Mouse (Mus musculus) frontal cortex, postnatal 14 days (tissue): Measurements from ENCODE around the gene Fam53b.

ENCODE experiments used
- DNase-seq, 2 experiments: peaks; one replicate each; pipeline ENCODE4 v3.0.0; 2022; ENCODE audit warnings: low spot score in 2 of 2

Gene Fam53b

DNA sequence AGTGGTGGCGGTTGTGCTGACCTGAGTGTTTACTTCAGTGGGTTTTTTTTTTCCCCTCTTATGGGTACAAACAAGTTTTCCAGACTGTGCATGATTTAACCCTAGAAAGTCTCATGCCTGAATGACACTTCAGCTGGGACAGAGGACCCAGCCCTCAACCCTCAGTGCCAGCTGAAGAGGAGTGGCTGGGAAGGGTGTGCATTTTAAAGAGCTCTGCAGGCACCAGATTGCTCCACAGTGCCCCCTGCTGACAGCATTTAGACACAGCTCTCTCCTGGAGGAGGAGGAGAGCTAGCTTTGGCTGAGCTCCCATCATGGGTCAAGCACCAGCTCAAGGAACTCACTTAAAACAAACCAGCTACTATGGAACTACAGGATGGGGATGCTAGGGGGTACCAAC lies 2.8 kb downstream of the Fam53b start:
- peak; percentile 73 to 86 for DNase-seq

GRCm38 (mm10) chr7:132810368-132810767 lies 3.3 kb downstream of the Fam53b start:
- DNase-seq, result peak in 1 of 2 experiments; percentile 47

GRCm38 (mm10) chr7:132809721-132810120 lies 4.0 kb downstream of the Fam53b start:
- no peak for DNase-seq

GRCm38 (mm10) chr7:132808841-132809682 lies 4.6 kb downstream of the Fam53b start:
- DNase-seq, result peak in 1 of 2 experiments; percentile 14

DNA sequence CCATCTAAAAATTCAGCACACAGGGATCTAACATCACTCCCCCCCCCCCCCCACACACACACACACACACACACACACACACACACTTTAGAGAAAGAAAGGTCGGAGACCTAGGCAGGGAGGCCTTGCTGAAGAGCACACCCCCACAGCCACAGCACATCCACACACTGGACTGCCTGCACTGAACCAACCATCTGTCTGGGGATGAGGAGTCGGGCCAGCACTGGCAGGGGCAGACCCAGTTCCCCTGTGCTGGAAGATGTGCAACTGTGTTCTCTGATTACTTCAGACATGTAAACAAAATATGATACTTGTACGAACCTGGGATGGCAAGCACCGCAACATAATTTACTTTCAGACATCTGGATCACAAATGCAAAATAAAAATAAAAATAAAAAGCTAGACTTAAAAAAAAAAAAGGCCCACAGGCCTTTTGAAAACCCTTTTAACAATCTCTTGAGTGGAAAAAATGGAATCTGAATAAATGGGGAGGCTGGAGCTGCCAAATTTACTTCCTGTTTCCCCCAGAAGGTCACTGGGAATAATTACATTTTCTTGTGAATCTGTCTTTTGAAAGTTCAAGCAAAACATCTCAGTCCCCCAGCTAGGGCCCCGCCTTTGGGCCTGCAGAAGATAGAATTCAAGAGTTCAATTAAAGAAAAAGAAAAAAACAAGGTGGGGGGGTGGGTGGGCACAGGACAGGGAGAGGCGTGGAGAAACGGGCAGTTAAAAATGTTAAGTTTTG lies 5.5 kb downstream of the Fam53b start:
- peak in 1 of 2 experiments; percentile 4 for DNase-seq

- peak; percentile 13 to 20 for DNase-seq
These were observed 6.5 kb downstream of the Fam53b start for GRCm38 (mm10) chr7:132806926-132807857.

DNA sequence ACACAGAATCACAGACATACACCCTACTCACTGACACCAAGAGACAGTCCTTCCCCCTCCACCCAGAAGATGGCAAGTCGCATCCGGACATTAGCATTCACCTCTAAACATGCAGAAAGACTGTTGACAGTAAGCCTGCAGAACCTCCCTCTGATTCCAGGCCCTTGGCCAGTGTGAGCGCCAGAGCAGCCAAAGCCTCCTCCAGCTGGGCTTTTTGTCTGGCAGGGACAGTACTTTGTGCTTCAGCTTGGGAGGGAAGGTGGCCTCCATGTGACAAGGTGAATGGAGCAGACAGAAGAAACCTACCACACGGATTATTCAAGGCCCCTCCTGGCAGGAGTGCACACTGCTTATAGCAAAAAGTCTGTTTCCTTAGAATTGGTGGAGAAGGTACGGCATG lies 7.4 kb downstream of the Fam53b start:
- peak in 1 of 2 experiments; percentile 7 for DNase-seq

DNA sequence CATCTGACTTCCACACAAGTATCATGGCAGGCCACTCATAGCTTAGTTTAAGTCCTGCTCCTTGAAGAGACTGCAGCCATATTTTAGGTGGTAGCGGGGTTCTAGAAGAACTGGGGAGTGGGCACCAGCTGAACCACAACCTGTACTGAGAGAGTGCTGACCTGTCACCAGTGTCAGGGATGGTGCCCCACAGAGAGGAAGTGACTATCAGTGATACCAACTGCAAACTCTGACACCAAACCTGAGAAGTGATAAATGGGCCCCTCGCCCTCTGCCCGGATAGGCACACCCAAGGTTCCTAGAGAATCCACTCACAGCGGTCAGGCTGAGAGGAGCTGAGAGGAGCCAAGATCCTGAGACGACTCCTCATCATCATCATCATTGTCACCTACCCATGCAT lies 8.7 kb downstream of the Fam53b start:
- DNase-seq, result no peak

DNA sequence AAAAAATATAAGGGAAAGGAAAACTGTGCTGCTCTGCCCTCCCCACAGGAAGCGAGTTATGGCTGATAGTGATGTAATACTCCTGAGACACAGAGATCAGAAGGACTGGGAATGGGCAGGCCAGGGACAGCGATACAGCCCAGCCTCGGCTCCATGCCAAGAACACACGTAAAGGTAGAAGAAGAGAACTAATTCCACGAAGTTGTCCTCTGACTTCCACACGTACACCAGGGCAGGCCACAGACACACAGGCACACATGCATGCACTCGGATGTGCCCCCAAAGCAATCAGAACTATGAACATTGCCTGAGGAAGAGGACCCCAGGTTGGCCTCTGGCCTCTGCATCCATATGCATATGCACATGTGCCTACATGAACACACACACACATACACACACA lies 9.2 kb downstream of the Fam53b start:
- no peak for DNase-seq

GRCm38 (mm10) chr7:132803962-132804361 lies 9.7 kb downstream of the Fam53b start:
- DNase-seq, result no peak

- DNase-seq, result no peak
These were observed 10.3 kb downstream of the Fam53b start for GRCm38 (mm10) chr7:132803336-132803735.

DNA sequence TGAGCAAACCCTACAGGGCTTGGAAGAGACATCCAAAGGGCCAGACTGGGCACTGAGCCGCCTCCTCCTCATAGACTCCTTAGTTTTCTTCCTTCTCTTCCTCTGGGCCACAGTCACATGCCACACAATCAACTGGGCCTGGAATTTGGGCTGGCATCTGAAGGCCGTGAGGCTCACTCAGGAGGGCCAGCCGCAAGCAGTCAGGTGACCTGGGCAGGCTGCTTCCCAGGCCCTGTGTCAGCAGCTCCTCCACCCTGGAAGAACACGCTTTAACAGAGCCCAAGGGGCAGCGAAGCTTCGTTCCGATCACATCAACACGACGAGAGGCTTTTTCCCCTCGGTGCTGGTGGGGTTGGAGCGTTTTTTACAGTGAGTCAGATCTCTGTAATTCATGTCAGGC lies 11.0 kb downstream of the Fam53b start:
- DNase-seq, result no peak

GRCm38 (mm10) chr7:132802066-132802465 lies 11.6 kb downstream of the Fam53b start:
- DNase-seq, result no peak

DNA sequence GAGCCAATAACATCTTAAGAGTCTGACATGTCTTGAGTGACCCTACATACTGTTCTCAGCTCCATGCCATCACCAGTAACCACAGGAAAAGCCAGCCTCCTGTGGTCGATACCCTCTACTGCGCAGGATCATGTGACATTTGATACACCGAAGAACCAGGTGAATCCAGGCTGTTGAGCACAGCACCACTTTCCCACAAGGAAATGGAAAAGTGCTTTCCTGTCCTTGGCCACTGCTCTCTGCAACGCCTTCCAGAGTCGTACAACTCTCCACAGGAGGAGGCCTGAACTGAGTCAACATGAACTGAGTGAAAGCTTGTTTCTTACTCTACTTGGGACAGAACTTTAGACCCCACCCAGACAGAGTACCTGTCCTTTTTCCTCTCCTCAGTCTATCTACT lies 12.2 kb downstream of the Fam53b start:
- DNase-seq, result no peak

DNA sequence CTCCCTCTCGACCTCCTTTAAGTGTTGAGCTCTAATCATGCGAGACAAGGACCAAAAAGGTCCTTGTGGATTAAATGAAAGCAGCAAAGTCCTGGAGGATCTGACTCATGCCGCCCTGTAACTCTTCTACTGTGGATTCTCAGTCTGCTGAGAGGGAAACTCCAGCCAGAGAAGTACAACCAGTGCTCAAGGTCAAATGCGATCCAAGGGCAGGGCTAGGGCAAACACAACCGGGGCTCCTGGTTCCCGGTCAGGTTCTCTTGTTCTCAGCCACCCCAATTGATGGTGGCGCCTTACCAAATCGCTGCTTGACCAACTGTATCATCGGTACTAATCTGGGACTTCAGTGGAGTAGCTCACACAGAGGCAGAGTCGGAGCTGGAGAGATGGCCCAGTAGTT lies 12.8 kb downstream of the Fam53b start:
- no peak for DNase-seq

- no peak for DNase-seq
These were observed 14.3 kb downstream of the Fam53b start for GRCm38 (mm10) chr7:132799119-132800016.

DNA sequence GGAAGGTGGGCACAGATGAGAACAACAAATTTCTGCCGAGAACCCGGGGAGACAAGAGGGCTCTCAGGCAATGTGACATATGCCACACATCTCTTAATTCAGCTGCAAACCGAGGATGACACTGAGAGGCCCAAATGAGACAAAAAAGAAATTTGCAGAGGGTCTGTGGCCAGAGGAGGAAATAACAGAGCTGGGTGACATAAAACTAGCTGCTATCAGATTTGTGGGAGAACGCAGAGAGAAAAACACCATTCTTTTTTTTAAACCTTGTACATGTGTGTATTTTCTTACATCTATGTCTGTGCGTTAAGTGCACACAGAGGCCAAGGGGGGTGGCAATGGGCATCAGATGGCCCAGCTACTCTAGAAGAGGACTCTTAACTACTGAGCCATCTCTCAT lies 18.5 kb downstream of the Fam53b start:
- DNase-seq, result no peak

DNA sequence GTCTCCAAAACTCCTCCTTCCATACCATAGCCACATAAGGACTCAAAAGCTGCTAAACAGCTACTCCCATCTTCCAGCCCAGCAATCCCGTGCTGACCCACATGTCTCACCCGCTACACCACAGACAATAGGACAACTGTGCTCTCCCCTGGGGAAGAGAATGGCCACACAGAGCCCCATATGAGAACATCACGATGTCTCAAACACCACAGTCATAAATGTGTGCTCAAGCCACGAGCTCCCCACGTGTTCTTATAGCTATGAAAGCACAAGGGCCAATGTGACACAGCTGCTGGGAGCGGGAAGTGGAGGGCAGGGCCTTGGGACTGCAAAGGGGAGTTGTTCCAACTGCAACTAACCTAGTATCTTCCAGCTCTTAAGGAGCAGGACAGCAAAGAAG lies 20.2 kb downstream of the Fam53b start:
- DNase-seq, result no peak

DNA sequence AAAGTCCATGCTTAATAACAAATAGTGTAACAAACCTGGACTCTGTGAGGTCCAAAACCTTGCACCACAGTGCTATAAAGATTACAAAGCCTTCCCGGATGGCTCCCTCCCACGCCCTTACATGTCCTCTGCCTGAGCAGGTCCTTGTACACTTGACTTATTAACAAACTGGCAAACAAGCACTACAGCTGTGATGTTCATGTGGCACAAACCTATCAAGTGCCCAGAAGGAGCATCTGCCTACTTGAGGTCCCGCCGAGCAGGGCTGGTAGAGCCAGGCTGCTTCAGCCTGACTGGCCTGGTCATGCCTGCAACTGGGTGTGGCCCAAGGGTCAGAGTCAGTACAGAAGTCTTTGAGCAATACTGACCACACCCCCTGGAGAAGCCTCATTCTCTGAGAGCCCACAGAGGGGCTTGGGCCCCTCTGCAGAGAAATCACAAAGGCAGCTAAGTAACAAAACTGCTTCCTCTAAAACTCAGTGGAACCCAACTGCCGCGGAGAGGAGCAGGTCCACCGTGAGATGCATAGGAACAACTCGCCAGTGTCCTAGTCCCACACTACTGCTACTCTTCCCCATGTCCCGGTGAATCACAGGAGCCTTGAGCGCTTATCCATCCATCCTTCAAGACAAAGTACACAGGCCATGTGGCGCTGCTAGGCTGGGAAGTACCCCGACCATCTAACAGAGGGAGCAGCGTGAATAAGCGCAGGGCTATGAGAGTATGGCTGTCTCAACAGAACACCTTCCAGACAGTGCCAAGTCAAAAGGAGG lies 23.1 kb downstream of the Fam53b start:
- DNase-seq, result no peak

DNA sequence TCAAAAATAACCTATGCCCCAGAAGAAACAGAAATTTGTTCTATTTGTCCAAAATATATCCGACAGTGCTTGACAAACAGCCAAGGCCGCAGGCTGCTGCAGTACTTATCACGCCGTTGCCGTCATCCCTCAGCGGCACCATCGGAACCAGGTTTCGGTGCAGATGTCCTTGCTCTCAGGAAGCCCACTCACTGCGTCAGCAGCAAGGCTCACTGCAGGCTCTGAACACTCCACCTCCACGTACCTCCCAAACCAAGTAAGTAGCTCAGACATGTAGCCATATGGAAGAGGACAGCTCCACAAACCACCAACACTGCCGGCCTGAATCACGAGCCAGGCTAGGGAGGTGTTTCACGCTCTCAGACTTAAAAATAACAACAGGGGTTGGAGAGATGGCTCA lies 24.9 kb downstream of the Fam53b start:
- peak; percentile 60 to 75 for DNase-seq
